In the genomic region with DNA sequence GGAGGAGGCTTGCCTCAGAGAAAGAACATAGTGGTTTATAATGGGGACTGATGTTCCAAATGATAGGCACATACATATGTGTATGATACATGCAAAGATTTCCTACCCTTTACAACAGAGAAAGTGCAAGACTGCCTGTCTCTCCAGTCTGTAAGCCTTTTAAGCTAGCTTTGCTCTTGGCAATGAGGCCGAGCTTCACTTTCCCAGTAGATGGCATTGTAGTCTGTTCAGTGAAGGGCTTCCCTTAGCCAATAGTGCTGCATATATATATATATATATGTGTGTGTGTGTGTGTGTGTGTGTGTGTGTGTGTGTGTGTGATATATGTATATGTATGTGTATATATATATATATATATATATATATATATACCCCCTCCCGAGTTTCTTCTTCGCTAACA, we compare ENCODE assay signal across 8 mouse cellular contexts. TPM values are rescaled to one million over a fixed set of nuclear protein-coding genes. Genes with fewer than 3 reads are reported as not detected.
DNase-seq lines count a peak whose midpoint lies in the region; ATAC-seq lines count a peak whose summit lies in the region.

No protein-coding gene starts in this region.

- H3K4me1 ChIP-seq in hindbrain, embryonic 14.5 days (replicated peaks; ENCODE audit: control insufficient read depth, insufficient read depth, low read length), result peaks cover 23% of the 10 kb centered on the region
- H3K4me1 ChIP-seq in hindbrain, embryonic 12.5 days, result peaks cover 12% of the 10 kb centered on the region

- no peaks in the 10 kb centered on the region for H3K9me3 ChIP-seq in hindbrain, embryonic 14.5 days (ENCODE audit: control insufficient read depth, low read length)
- H3K9me3 ChIP-seq in hindbrain, embryonic 12.5 days (replicated peaks), result no peaks in the 10 kb centered on the region

- intact Hi-C loops in left cerebral cortex, postnatal 14 days (cut with DNase I), result no loop called here

- peaks cover 5% of the 10 kb centered on the region; the same call in 1 of the 2 replicates for H3K27me3 ChIP-seq in hindbrain, embryonic 14.5 days (ENCODE audit: control insufficient read depth, insufficient read depth, low read length)
- no peaks in the 10 kb centered on the region for H3K27me3 ChIP-seq in hindbrain, embryonic 12.5 days

- no peak overlapping the region for H3K4me3 ChIP-seq in hindbrain, embryonic 14.5 days (replicated peaks; ENCODE audit: low read length)
- H3K4me3 ChIP-seq in hindbrain, embryonic 12.5 days, result no peak overlapping the region

- H3K4me2 ChIP-seq in hindbrain, embryonic 14.5 days (replicated peaks), result no peak overlapping the region
- no peak overlapping the region for H3K4me2 ChIP-seq in hindbrain, embryonic 12.5 days (replicated peaks)

- WGBS in hindbrain, embryonic 14.5 days, result 64% methylated on average over 3 of the region's 3 CpGs
- WGBS in hindbrain, embryonic 12.5 days, result 74% methylated on average over 3 of the region's 3 CpGs

- no peak overlapping the region for H3K27ac ChIP-seq in hindbrain, embryonic 14.5 days
- H3K27ac ChIP-seq in hindbrain, embryonic 12.5 days, result no peak overlapping the region

- H3K36me3 ChIP-seq in hindbrain, embryonic 14.5 days (replicated peaks; ENCODE audit: control insufficient read depth, insufficient read depth), result no peaks in the 10 kb centered on the region
- no peaks in the 10 kb centered on the region for H3K36me3 ChIP-seq in hindbrain, embryonic 12.5 days

- H3K9ac ChIP-seq in hindbrain, embryonic 14.5 days, result no peak overlapping the region
- no peak overlapping the region for H3K9ac ChIP-seq in hindbrain, embryonic 12.5 days

- peak; percentile 83 for DNase-seq in hindbrain, embryonic 14.5 days (ENCODE audit: low spot score)
- DNase-seq in 3T3-L1 (ENCODE audit: low read depth, low spot score) (peak; percentile 48), NIH3T3 (ENCODE audit: low read depth) (peak; percentile 57)
- peak; percentile 55 to 72 for DNase-seq in left cerebral cortex, postnatal 14 days (ENCODE audit: low spot score in 2 of 2)
- no peak for DNase-seq in gastrocnemius, postnatal 4 days (ENCODE audit: low spot score in 2 of 2)
- no peak for DNase-seq in spleen, postnatal 36 days (ENCODE audit: low spot score in 2 of 2)

- ATAC-seq in hindbrain, embryonic 14.5 days (ENCODE audit: low FRiP score), result no peak
- no peak for ATAC-seq in hindbrain, embryonic 12.5 days (ENCODE audit: low FRiP score)
- no peak for ATAC-seq in megakaryocyte progenitor cell, adult 5-6 weeks (replicated peaks; ENCODE audit: poor library complexity)

RNA-seq across cellular contexts. Expression of a gene that starts 13.4 kb away (rescaled TPM):
- 30.2 and 34.7 TPM in 2 replicates for polyA plus RNA-seq in hindbrain, embryonic 14.5 days (2014; fragmentation: Nextera tagmentation; extraction: Ambion mirVana)
- 56.8 and 64.7 TPM in 2 replicates for polyA plus RNA-seq in hindbrain, embryonic 12.5 days (2016; fragmentation: Nextera tagmentation; extraction: Ambion mirVana)
- total RNA-seq in left cerebral cortex, postnatal 14 days (2021), result 1 to 10 TPM; 4.1 to 4.2 TPM
- 1.2 and 1.7 TPM in 2 replicates for total RNA-seq in megakaryocyte progenitor cell, adult 5-6 weeks (2015)
- 0.25 and 0.34 TPM in 2 replicates for total RNA-seq in megakaryocyte progenitor cell, adult 5-6 weeks (2017)
- 10 to 100 TPM; 15.9 to 16.0 TPM for total RNA-seq in gastrocnemius, postnatal 4 days (2021)

Comparison
In these comparisons a context has a peak if more than half of its experiments do, and no peak if none do; other contexts are left out.
1. DNase-seq: peak in hindbrain, embryonic 14.5 days (single experiment), 3T3-L1 (single experiment), NIH3T3 (single experiment) and left cerebral cortex, postnatal 14 days (2 of 2); none in gastrocnemius, postnatal 4 days (0 of 2) and spleen, postnatal 36 days (0 of 2).